Mouse (Mus musculus): ENCODE results near the gene Fam187b.
A peak's percentile ranks its signal among the peaks of the same experiment; 100 is the strongest.

The Fam187b gene

GRCm38 (mm10) chr7:30958109-30958865, 15.3 kb upstream of the Fam187b start:
- DNase-seq (ENCODE audit: low spot score) = no peak

DNA sequence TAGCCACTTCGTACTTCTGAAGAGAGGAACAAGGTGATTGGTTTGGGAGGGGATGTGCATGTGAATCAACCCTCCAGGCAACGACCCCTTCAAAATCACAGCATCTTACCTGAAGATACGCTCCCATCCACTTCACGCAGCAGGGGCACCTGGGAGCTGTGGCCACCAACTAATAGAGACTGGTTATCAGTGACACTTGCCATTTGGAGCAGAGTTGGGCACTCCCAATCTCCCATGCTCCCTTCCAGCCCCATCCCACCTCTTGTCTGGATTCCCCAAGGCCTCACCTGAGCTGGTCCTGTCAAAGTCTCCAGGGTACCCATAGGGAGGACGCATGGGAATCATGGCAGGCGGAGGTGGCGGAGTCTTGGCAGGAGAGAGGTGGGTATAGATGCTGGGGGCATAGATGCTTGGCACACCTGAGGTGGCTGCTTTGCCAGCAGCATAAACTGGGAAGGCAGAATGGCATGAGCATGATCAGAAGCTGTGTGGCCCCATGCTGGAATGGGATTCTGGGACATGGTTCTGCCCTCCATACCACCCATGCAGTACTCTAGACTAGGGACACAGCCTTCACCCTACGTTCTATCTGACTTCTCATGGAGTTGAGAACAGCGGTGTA, 14.6 kb upstream of the Fam187b start:
- no peak for DNase-seq (ENCODE audit: low spot score)

- no peak for DNase-seq (ENCODE audit: low spot score)
Observed at GRCm38 (mm10) chr7:30959786-30960349, 13.7 kb upstream of the Fam187b start.

- DNase-seq (ENCODE audit: low spot score) = no peak
Observed at GRCm38 (mm10) chr7:30962862-30963261, 10.7 kb upstream of the Fam187b start.

GRCm38 (mm10) chr7:30964366-30964765, 9.2 kb upstream of the Fam187b start:
- no peak for DNase-seq (ENCODE audit: low spot score)

- no peak for DNase-seq (ENCODE audit: low spot score)
Observed at GRCm38 (mm10) chr7:30965677-30966076, 7.9 kb upstream of the Fam187b start.

- no peak for DNase-seq (ENCODE audit: low spot score)
Observed at GRCm38 (mm10) chr7:30966657-30967056, 6.9 kb upstream of the Fam187b start.

DNA sequence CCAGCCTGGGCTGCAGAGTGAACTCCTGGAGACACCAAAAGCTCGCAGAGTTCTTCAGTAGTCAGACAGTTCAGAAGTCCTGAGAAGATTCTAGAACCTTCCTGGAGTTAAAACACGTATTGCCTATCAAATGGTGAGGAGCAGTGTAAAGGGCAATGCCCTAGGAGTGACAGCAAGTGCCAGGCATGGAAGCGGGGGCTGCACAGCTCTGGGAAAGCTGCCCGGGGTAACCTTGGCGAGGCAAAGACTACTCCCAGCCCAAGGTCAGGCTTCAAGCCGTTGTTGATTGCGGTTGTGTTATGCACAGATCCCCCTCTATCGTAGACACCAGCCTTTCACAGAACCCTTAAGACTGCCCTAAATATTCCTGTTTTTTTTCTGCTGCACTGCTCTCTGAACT, 5.0 kb upstream of the Fam187b start:
- no peak for DNase-seq (ENCODE audit: low spot score)

DNA sequence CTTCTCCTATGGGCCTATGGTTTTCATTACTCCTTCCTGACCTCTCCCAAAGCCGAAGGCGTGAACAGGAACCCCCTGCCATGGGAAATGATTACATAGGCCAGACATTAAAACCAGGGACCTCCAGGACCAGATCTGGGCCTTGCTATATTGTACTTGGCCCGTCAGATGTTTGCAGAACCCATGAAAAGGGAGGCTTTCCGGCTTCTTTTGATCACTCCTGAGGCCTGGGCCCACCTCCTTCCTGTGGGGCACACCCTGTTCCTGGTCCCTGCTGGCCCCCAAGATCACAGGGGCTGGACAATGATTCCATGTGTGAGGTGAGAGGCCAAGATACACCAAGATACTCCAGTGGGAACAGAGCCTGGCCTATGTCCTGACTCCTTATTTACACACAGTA, 4.4 kb upstream of the Fam187b start:
- no peak for DNase-seq (ENCODE audit: low spot score)

- DNase-seq (ENCODE audit: low spot score) = no peak
Observed at GRCm38 (mm10) chr7:30971901-30972300, 1.7 kb upstream of the Fam187b start.

- no peak for DNase-seq (ENCODE audit: low spot score)
Observed at GRCm38 (mm10) chr7:30972426-30973250, 952 bp upstream of the Fam187b start.

DNA sequence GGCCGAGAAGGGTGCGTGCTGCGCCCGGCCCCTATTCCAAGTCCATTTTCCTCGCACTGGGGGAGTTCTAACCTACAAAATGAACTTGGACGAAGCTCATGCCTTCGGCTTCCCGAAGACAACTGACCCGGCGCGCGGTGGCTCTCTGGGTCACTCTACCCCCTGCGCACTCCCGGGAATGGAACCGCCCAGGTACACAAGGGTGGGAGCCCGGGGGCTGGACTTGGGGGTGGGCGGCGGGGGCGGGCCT, 414 bp upstream of the Fam187b start, which contains the start of gene Lsr:
Gene Lsr (minus strand): TSS at position 214 of the 250 bp plus-strand sequence.
- no peak for DNase-seq (ENCODE audit: low spot score)

- DNase-seq (ENCODE audit: low spot score) = no peak
Observed at GRCm38 (mm10) chr7:30981703-30982102, 8.1 kb downstream of the Fam187b start.

- no peak for DNase-seq (ENCODE audit: low spot score)
Observed at GRCm38 (mm10) chr7:30985357-30985756, 11.8 kb downstream of the Fam187b start.

GRCm38 (mm10) chr7:30988519-30989162, 15.1 kb downstream of the Fam187b start:
- DNase-seq (ENCODE audit: low spot score) = no peak

GRCm38 (mm10) chr7:30992148-30992547, 18.6 kb downstream of the Fam187b start:
- no peak for DNase-seq (ENCODE audit: low spot score)

DNA sequence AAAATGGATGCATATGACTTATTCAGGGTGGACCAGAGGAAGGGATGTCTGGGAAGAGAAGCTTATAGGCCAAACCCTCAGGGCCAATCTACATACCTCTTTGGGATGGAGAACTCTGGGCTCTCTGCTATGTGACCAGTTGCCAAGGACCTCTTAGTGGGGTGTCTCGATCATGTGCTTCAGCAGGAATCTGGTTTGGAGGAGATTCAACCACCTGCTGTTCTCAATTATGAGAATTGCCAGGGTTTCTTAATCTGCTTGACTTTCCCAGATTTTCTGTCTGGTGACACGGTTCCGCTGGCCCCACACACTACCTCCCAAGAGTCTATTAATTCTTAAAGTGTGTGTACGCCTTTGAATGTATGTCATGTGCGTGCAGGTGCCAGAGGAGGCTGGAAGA, 20.4 kb downstream of the Fam187b start:
- no peak for DNase-seq (ENCODE audit: low spot score)

GRCm38 (mm10) chr7:30996491-30996890, 22.9 kb downstream of the Fam187b start:
- DNase-seq (ENCODE audit: low spot score) = no peak

GRCm38 (mm10) chr7:31000505-31001020, 27.0 kb downstream of the Fam187b start:
- DNase-seq (ENCODE audit: low spot score) = peak; percentile 17

DNA sequence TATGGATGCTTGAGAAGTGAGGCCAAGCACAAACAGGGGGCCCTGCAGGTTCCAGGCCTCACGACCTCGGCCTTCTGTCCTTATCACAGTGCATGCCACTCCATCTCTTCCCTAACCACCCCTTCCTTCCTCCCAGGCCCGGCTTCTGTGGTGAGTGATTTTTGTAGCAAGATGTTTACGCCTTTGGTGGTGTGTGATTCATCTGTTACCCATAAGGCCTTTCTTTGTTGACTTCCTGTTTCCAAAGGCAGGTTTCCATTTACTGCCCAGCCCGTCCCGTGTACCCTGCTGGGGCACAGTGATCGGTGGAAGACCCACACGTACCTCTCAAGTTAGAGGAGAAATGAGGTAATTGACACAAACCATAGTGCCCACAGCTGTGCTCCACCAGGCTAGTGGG, 29.1 kb downstream of the Fam187b start:
- DNase-seq (ENCODE audit: low spot score) = no peak

GRCm38 (mm10) chr7:31007775-31008174, 34.2 kb downstream of the Fam187b start:
- no peak for DNase-seq (ENCODE audit: low spot score)

DNA sequence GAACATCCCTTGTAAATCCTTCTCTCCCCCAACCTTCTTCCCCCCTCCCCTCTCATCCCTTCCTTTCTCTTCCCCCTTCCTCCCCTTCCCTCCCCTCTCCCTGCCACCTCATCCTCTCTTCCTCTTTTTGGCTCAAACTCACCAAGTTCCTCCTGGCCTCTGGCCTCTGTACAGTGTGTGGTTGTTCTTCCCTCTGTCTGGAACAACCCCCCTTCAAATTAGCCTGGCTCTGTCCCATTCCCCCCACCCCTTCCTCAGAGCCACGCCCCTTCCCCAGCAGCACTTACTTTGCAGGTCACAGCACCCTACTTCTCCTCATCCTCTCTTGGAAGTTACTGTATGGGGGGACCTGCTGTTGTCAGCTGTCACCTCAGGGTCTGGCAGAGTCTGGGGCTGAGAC, 34.6 kb downstream of the Fam187b start:
- DNase-seq (ENCODE audit: low spot score) = no peak

All from layer of hippocampus, adult 11-12 months (tissue).